17 mouse cellular contexts compared by ENCODE assay signal in the genomic region with DNA sequence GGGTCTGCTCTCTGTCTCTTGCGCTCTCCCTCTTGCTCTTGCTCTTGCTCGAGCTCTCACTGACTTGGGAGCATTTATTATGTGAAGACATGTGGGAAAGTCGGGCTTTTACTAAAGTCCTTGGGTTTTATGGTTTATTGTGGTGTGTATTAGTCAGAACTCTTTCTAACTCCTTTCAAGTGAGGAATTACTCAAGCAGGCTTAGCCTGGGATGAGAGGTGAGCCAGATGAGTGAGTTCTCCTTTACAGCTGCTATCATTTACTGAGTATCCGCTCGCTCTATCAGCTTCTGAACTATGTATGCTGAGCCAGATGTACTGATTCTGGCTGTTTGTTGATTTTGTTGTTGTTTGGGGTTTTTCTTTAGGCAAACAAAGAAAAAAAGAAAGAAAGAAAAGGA.
"Had no signal": no experiment of that assay in that cellular context is flagged by ENCODE, and none has a peak within 500 bp of the region (broad histone marks: within the 10 kb centered on the region; RNA-seq: fewer than 3 reads in every experiment).

No protein-coding gene starts in this region.

- H3K27me3 ChIP-seq: neural tube, embryonic 12.5 days; neural tube, embryonic 13.5 days; neural tube, embryonic 15.5 days; stomach, embryonic 15.5 days had no signal

- H3K4me3 ChIP-seq: neural tube, embryonic 12.5 days; neural tube, embryonic 13.5 days; neural tube, embryonic 15.5 days; stomach, embryonic 15.5 days had no signal

- H3K9ac ChIP-seq: neural tube, embryonic 12.5 days; neural tube, embryonic 13.5 days; neural tube, embryonic 15.5 days; stomach, embryonic 15.5 days had no signal

- H3K27ac ChIP-seq: neural tube, embryonic 12.5 days; neural tube, embryonic 13.5 days; neural tube, embryonic 15.5 days; stomach, embryonic 15.5 days; stomach, postnatal 0 days had no signal

- H3K4me1 ChIP-seq: neural tube, embryonic 12.5 days; neural tube, embryonic 13.5 days; neural tube, embryonic 15.5 days had no signal

- DNase-seq: retina, postnatal 1 day; right cerebral cortex, adult 18-20 months; right cerebral cortex, postnatal 14 days; right cerebral cortex, postnatal 25 days; right cerebral cortex, postnatal 4 days; spleen, adult 18-20 months; thymus, adult 18-20 months; thymus, adult 2 months; thymus, postnatal 14 days; thymus, postnatal 25 days; thymus, postnatal 36 days; thymus, postnatal 4 days had no signal

- H3K36me3 ChIP-seq: neural tube, embryonic 12.5 days; neural tube, embryonic 13.5 days; neural tube, embryonic 15.5 days; stomach, embryonic 15.5 days had no signal
